Mouse (Mus musculus) kidney, postnatal 10 days (tissue): Measurements from ENCODE around the gene 4930486L24Rik.
A peak's percentile ranks its signal among the peaks of the same experiment; 100 is the strongest.
"Not testable (repeated sequence)": the region's sequence is repeated elsewhere in the genome, so short reads cannot be mapped to it uniquely, and the experiment has no call there.

Experiments
- DNase-seq: peaks from one replicate; pipeline ENCODE4 v3.0.0; 2021; ENCODE audit warnings: mixed read lengths

4930486L24Rik gene

DNA sequence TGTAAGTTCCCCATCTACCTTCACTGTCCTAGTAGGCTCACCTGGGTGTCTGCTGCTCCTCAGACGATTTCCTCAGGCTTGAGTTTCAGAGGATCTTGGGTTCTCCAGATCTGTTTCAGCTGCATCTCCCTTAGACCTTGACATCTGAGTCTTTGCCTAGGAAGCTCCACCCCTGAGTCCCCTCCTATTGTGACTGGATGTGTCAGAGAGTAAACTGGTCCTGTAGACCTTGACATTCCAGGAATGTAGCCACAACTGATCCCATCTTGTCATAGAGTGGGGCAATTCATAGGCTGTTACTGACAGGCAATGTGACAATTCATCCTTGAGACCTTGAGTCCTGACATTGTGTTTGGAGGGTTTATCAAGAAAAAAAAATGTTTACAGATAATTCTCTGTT, at the start of gene 4930486L24Rik:
Gene 4930486L24Rik (minus strand): TSS at position 195 of the 400 bp plus-strand sequence.
- no peak for DNase-seq

GRCm38 (mm10) chr13:60904780-60905179, 40.5 kb upstream of the 4930486L24Rik start, which contains the start of gene Tpbpb:
TSS of gene Tpbpb (minus strand) at chr13:60904880.
- DNase-seq = not testable (repeated sequence)

DNA sequence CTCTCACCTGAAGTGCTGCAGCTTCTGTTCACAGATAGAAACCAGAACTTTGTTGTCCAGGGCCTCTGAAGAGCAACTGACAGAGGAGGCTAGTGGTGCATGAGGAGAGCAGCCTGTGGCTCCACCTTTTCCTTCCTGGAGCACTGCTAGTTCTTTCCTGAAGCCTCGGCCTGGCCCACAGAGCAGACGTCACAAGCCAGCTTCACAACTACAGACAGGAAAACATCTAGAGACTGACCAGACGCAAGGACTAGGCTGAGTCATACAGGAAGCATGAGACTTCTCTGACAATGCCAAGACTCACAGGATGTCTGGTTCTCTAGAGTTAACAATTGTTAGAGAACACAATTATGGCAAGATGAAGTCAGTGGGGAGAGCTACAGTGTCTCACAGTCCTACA, 33.1 kb upstream of the 4930486L24Rik start, which contains the start of gene Ctla2b:
Gene Ctla2b (minus strand): TSS at position 120 of the 400 bp plus-strand sequence.
- DNase-seq = peak; percentile 61

DNA sequence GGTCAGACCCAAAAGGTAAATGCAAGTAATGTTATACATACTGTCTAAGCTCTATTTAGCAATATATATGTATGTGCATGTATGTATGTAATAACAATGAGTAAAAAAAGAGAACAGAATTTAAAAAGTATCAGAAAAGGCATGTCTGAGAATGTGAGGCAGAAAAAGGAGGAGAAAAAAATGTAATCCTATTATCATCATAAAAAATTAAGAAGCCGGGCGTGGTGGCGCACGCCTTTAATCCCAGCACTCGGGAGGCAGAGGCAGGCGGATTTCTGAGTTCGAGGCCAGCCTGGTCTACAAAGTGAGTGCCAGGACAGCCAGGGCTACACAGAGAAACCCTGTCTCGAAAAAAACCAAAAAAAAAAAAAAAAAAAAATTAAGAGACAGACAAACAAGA, 32.5 kb upstream of the 4930486L24Rik start, which contains the start of gene Gm49392:
Gene Gm49392 (minus strand): TSS at position 101 of the 400 bp plus-strand sequence.
- DNase-seq = not testable (repeated sequence)

- DNase-seq = no peak
These were observed 31.3 kb upstream of the 4930486L24Rik start for GRCm38 (mm10) chr13:60895406-60896160.

GRCm38 (mm10) chr13:60892301-60892700, 28.0 kb upstream of the 4930486L24Rik start:
- no peak for DNase-seq

GRCm38 (mm10) chr13:60848241-60849120, 15.8 kb downstream of the 4930486L24Rik start:
- DNase-seq = no peak

DNA sequence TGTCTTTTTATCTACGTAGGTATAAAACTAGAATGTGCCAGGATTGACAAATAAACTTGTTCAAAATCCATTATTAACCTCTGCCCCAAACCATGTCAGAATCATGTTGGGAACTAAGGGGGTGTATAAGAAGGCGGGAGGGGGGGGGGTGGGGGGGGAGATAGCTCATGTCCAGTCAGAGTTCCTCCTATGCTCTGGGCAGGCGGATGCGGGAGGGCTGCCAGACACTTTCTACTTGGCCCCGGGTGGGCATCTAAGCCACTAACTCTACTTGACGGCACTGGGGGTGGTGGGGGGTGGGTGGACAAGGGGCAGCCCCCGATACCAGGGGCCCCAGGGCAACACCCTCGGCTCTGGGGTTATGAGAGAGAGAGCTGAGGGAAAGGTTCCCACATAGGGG, 21.1 kb downstream of the 4930486L24Rik start:
- no peak for DNase-seq

- DNase-seq = no peak
These were observed 21.6 kb downstream of the 4930486L24Rik start for GRCm38 (mm10) chr13:60842703-60843102.

GRCm38 (mm10) chr13:60839353-60839902, 24.8 kb downstream of the 4930486L24Rik start:
- DNase-seq = no peak

DNA sequence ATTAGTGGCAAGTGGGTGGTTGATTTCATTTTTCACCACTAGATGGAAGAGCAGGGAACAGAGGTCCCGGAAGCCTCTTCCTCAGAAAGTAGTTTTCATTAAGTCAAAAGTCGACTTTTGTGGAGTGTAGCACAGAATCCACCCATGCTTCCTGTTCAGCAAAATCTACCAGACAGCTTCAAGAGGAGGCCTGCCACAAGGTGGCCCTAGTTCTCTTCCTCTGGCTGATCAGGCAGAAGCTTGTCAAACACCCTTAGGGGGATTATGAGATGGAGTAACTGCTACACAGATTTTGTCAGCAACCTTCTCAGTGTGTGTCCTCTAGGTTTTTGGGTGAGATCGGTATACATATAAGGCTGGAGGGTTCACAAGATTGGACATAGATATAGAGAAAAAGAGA, 38.2 kb downstream of the 4930486L24Rik start:
- DNase-seq = peak; percentile 51

- DNase-seq = no peak
These were observed 43.6 kb downstream of the 4930486L24Rik start for GRCm38 (mm10) chr13:60820486-60821175.

- DNase-seq = peak; percentile 76
These were observed 44.8 kb downstream of the 4930486L24Rik start for GRCm38 (mm10) chr13:60819469-60819868.

DNA sequence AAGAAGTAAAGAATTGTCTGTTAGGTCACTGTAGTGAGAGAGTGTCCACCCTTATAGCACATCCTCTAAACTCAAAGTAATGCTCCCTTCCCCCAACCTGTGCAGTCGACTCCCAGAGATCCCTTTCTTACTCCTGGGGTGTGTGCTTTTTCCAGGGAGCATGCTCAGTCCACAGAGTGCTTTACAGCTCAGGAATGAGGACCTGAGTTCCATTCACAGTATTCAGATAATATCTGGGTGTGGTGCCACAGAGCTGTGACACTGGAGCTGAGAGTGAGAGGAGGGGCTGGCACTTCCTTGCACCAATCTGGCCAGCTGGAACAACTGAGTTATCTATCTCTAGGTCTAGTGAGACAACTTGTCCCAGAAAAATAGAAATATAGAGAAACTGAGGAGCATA, 50.6 kb downstream of the 4930486L24Rik start:
- no peak for DNase-seq

DNA sequence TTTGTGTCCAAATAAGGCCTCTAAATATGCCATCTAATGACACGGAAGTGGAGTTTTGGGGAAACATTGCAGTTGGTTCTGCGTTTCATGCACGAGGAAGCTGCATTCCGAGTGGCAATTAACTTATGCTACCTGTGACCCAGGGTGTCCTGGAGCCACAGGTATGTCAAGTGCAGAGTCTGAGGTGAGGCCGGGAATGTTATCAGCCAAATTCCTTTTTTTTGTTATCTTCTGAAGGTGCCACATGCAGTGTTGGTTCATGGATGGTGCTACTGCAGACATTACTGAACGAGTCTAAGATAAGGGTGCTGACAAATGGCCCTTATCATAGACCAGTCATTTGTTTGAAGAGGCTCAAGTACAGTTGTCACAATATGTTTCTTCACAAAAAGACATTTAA, 51.5 kb downstream of the 4930486L24Rik start:
- DNase-seq = no peak

DNA sequence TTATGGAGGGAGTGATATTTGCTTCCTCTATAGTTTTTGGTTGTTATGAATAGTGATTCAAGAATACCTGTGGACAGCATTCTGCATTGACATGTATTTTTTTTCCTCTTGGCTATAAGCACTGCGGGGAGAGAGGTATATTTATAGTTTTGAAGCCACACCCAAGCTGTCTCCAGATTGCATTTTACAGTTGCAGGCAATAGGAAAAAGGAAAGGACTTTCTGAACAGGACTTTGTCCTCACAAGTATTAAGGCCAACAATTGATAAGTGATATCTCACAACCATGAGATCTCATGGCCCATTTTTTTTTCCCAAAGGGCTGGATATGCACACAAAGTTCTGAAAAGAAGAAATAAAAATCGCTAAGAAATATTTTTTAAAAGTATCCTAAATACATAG, 54.6 kb downstream of the 4930486L24Rik start:
- DNase-seq = no peak

GRCm38 (mm10) chr13:60802749-60803148, 61.5 kb downstream of the 4930486L24Rik start, which contains the start of gene Ctsll3:
TSS of gene Ctsll3 (minus strand) at chr13:60802849.
- no peak for DNase-seq
